Mouse (Mus musculus): ENCODE results near the gene Emg1.

Emg1 gene

GRCm38 (mm10) chr6:124740888-124741761 lies 29.1 kb upstream of the Emg1 start, which contains the start of gene Grcc10:
TSS of gene Grcc10 (minus strand) at chr6:124741374.
- DNase-seq (ENCODE audit: low spot score), result peak; percentile 95

- peak; percentile 81 for DNase-seq (ENCODE audit: low spot score)
Measured at GRCm38 (mm10) chr6:124740211-124740887, 28.4 kb upstream of the Emg1 start.

DNA sequence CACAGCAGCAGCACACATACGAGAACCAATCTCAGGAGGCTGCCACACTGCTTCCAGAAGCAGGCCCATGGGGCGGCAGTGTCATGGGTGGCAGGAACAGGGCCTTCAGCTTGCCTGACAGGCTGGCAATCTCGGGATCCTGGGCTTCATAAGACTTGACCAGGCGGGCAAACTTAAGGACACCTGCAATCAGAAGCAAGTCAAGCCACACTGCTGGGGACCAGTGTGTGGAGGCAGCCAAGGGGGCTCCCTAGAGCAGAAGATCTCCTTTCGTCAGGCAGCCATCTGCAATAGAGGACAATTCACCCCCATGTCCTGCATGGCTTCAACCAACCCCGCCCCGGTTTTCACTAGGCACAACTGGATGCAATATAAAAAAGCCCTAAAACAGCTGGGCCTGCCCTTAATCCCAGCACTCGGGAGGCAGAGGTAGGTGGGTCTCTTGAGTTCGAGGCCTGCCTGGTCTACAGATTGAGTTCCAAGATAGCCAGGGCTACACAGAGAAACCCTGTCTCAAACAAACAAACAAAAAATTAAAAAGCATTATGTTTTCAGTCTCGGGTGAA lies 27.3 kb upstream of the Emg1 start:
- peak; percentile 13 for DNase-seq (ENCODE audit: low spot score)

- peak; percentile 87 for DNase-seq (ENCODE audit: low spot score)
Measured at GRCm38 (mm10) chr6:124738511-124739023, 26.6 kb upstream of the Emg1 start, which contains the start of gene Ptpn6. TSS of gene Ptpn6 (minus strand) at chr6:124738714.

- no peak for DNase-seq (ENCODE audit: low spot score)
Measured at GRCm38 (mm10) chr6:124737040-124737439, 25.1 kb upstream of the Emg1 start.

GRCm38 (mm10) chr6:124734417-124734816 lies 22.4 kb upstream of the Emg1 start:
- no peak for DNase-seq (ENCODE audit: low spot score)

GRCm38 (mm10) chr6:124732476-124733370 lies 20.7 kb upstream of the Emg1 start:
- DNase-seq (ENCODE audit: low spot score), result no peak

GRCm38 (mm10) chr6:124731038-124731437 lies 19.1 kb upstream of the Emg1 start:
- no peak for DNase-seq (ENCODE audit: low spot score)

- no peak for DNase-seq (ENCODE audit: low spot score)
Measured at GRCm38 (mm10) chr6:124729850-124730705, 18.1 kb upstream of the Emg1 start.

DNA sequence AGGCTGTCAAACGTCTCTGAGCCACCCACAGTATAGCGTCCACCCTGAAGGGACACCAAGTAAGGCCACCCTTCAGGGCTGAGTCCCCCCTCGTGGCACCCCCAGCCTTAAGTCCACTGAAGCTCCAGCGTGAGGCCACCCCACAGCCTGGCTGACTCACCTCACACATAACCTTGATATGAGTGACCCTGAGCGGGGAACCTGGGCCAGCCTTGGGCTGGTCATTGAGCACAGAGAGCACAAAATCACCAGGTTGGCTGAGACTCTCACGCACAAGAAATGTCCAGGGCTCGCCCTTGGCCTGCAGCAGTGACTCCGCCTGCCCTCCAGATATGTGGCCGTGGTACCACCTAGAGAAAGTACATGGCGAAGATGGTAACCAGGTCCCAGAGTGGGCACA lies 16.6 kb upstream of the Emg1 start:
- DNase-seq (ENCODE audit: low spot score), result no peak

GRCm38 (mm10) chr6:124724472-124724871 lies 12.5 kb upstream of the Emg1 start:
- no peak for DNase-seq (ENCODE audit: low spot score)

DNA sequence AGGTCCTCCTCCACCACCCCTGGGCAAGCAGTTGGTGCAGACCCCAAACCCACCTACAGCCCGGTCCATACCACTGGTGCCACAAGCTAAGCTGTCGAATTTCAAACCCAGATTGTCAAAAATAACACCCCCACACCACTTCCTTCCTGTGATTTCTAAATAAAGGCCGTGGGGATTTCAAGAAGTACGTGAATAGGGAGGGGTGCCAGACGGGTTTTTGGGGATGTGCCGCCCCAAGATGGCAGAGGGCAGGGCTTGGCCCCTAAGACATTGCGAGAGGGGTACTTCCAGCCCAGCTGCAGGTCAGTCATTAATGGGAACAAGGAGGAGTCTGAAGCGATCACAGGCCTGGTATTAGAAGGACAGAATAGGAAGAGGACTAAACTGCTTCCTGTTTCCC lies 11.6 kb upstream of the Emg1 start:
- DNase-seq (ENCODE audit: low spot score), result no peak

- DNase-seq (ENCODE audit: low spot score), result no peak
Measured at GRCm38 (mm10) chr6:124722876-124723473, 11.0 kb upstream of the Emg1 start.

- no peak for DNase-seq (ENCODE audit: low spot score)
Measured at GRCm38 (mm10) chr6:124720904-124721303, 8.9 kb upstream of the Emg1 start.

GRCm38 (mm10) chr6:124719354-124719978 lies 7.5 kb upstream of the Emg1 start:
- DNase-seq (ENCODE audit: low spot score), result no peak

DNA sequence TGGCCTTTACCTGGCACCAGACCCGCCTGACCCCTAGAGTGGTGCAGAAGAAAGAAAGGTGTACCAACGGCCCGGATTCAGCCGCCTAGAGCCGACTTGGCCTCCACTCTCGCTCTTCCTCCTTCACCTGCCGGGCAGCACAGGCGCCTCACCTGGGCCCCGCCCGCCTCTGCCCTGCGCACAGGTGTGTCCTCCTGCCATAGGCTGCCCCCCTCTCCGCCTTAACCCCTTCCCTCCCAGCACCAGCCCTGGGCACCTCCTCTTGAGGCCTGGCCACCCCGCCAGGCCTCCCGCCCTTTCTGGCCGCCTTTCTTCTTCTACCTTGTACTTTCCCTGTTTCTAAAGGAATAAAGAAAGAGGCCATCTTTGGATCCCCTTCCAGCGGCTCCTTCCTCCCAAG lies 6.7 kb upstream of the Emg1 start:
- no peak for DNase-seq (ENCODE audit: low spot score)

DNA sequence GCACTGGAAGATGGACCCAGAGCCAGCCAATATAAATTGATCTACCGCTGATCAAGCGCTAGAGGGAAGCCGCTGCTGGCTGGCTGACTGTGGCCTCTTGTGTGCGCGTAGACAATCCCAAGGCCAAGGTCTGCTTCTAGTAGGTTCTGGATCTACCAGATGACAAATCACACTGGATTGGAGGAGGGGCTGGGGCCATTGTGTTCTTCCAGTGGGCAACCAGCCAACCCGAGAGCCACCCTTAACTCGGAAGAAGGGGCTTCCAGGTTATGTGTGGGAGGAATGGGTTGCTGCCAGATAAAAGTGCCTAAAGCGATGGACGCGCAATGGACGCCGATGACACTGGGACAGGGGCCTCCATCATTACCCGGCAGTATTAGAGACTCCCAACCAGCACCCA lies 6.0 kb upstream of the Emg1 start:
- no peak for DNase-seq (ENCODE audit: low spot score)

DNA sequence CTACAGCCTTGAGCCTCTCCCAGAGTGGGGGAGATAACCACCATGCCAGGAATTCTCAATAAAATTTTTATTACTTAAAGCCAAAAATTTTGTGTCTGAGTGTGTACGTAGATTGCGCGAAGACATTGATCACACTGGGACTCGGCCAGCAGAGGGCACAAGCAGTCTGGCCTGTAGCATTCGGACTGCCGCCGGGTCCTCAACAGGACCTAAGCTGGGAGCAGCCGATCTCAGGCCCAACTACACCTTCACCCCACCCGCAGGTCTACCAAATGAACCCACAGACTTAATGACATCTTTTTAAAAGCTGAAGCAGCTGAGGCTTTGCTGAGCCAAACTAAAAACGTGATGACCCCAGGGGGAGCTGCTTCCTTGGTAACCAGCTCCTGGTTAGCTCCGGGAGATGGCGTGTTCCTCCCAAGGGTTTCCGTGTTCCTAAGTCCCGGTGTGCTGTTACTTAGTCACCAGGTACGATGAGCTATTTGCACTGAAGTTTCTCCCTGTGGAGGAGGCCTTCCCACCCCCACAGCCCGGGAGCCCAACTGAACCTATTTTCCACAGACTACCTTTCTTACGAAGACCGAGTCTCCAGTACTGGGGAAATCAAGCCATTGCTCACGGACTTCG lies 5.0 kb upstream of the Emg1 start:
- peak; percentile 58 for DNase-seq (ENCODE audit: low spot score)

DNA sequence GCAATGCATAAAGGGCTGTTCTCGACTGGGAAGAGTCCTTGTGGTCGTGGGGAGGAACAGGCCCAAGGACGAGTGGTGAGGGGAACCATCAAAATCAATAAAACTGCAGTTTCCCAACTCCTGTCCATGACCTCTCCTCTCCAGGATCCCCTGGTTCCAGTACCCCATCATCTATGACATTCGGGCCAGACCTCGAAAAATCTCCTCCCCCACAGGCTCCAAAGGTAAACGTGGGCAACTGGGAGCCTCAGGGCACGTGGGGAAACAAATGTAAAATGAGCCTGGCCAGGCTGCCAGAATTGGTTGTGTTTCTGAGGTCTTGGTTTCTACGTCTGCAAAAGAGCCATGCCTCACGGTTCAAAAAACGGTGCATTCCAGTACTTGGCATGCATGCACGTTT lies 940 bp upstream of the Emg1 start:
- no peak for DNase-seq (ENCODE audit: low spot score)

Data from MN1 (cell line).